Mouse (Mus musculus) heart, postnatal 36 days (tissue): ENCODE data around the gene Syce3. TPM values are rescaled to one million over a fixed set of nuclear protein-coding genes. Genes with fewer than 3 reads are reported as not detected.

Source experiments
- total RNA-seq, 2 experiments: library from RNA; stranded (reverse); gene quantifications; 2 replicates each; pipeline ENCODE4 v1.2.3; 2021

The Syce3 gene
- total RNA-seq, 2 experiments from 2014 or later = not detected

Other genes starting within 250 kb of the Syce3 start
- gene Plxnb2, start 229.7 kb downstream of the Syce3 start, total RNA-seq = 100 to 1,000 TPM in 1 of 2 experiments, 10 to 100 TPM in 1; 92.4 to 100 TPM
- gene Dennd6b, start 214.0 kb downstream of the Syce3 start, total RNA-seq = 10 to 100 TPM in 1 of 2 experiments, 1 to 10 TPM in 1; 8.9 to 10.5 TPM
- 10 to 100 TPM; 70.5 to 72.5 TPM for gene Ppp6r2, start 198.9 kb downstream of the Syce3 start, total RNA-seq
- gene Sbf1, start 95.2 kb downstream of the Syce3 start, total RNA-seq = 10 to 100 TPM; 65.7 to 75.5 TPM
- gene Adm2, start 87.8 kb downstream of the Syce3 start, total RNA-seq = not detected
- gene Miox, start 76.1 kb downstream of the Syce3 start, total RNA-seq = not detected
- gene Lmf2, start 54.8 kb downstream of the Syce3 start, total RNA-seq = 10 to 100 TPM; 29.0 to 33.2 TPM
- gene Ncaph2, start 54.8 kb downstream of the Syce3 start, total RNA-seq = 10 to 100 TPM; 50.4 to 58.6 TPM
- gene Sco2, start 36.7 kb downstream of the Syce3 start, total RNA-seq = 10 to 100 TPM; 25.2 to 28.2 TPM
- gene Tymp, start 33.5 kb downstream of the Syce3 start, total RNA-seq = under 1 TPM; 0.41 to 0.64 TPM
- under 1 TPM; 0.97 to 0.98 TPM for gene Odf3b, start 31.2 kb downstream of the Syce3 start, total RNA-seq
- gene Klhdc7b, start 25.6 kb downstream of the Syce3 start, total RNA-seq = not detected
- 100 to 1,000 TPM; 573 to 577 TPM for gene Cpt1b, start 15.4 kb upstream of the Syce3 start, total RNA-seq
- 1 to 10 TPM; 1.6 to 2.8 TPM for gene C730034F03Rik, start 19.1 kb upstream of the Syce3 start, total RNA-seq
- gene Gm44502, start 19.2 kb upstream of the Syce3 start, total RNA-seq = 10 to 100 TPM; 14.5 to 17.8 TPM
- 10 to 100 TPM; 51.2 to 57.0 TPM for gene Chkb, start 19.4 kb upstream of the Syce3 start, total RNA-seq
- gene Mapk8ip2, start 43.4 kb upstream of the Syce3 start, total RNA-seq = under 1 TPM; 0.05 to 0.33 TPM
- gene Arsa, start 66.9 kb upstream of the Syce3 start, total RNA-seq = 10 to 100 TPM; 12.2 to 14.1 TPM
- 10 to 100 TPM; 47.0 to 56.3 TPM for gene Shank3, start 89.1 kb upstream of the Syce3 start, total RNA-seq
- under 1 TPM; 0.25 to 0.68 TPM for gene Acr, start 157.8 kb upstream of the Syce3 start, total RNA-seq
- gene Rabl2, start 181.4 kb upstream of the Syce3 start, total RNA-seq = 1 to 10 TPM; 4.4 to 5.4 TPM